Mouse (Mus musculus) natural killer cell, adult 2 months (primary cell): ENCODE results near the gene Mrpl57.

Experiments used
- DNase-seq, 2 experiments: peaks; one replicate each; pipeline ENCODE4 v3.0.0; 2022; ENCODE audit warnings: low spot score in 2 of 2

The Mrpl57 gene

GRCm38 (mm10) chr14:57859520-57859919 lies 33.5 kb downstream of the Mrpl57 start:
- DNase-seq, result no peak

- no peak for DNase-seq
Measured at GRCm38 (mm10) chr14:57861987-57862412, 36.0 kb downstream of the Mrpl57 start.

GRCm38 (mm10) chr14:57863129-57863528 lies 37.1 kb downstream of the Mrpl57 start:
- DNase-seq, result no peak

- peak; percentile 20 to 52 for DNase-seq
Measured at GRCm38 (mm10) chr14:57865256-57865655, 39.2 kb downstream of the Mrpl57 start.

- DNase-seq, result no peak
Measured at GRCm38 (mm10) chr14:57866676-57867276, 40.7 kb downstream of the Mrpl57 start.

- DNase-seq, result no peak
Measured at GRCm38 (mm10) chr14:57877921-57878320, 51.9 kb downstream of the Mrpl57 start.
